Mouse (Mus musculus): ENCODE measurements around the gene Sox5.

Gene Sox5

DNA sequence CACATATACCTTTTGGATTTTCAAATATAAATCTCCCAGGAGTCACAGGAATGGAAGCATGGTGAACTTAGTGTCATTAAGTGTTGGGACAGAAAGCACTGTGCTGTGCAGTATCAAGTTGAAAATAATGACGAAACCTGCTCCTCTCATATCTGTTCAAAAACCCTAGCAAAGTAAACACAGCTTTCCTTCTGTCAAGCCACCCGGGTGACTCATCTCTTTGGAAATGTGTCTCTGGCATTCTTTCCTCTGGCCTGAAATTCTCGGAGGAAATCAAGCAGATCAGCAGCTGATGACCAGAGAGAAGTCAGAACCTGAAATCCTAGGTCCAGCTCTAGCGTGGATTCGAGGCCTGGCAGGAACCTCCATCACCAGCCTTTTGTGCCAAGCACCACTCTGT, 71.0 kb downstream of the Sox5 start:
- DNase-seq = peak; percentile 76

DNA sequence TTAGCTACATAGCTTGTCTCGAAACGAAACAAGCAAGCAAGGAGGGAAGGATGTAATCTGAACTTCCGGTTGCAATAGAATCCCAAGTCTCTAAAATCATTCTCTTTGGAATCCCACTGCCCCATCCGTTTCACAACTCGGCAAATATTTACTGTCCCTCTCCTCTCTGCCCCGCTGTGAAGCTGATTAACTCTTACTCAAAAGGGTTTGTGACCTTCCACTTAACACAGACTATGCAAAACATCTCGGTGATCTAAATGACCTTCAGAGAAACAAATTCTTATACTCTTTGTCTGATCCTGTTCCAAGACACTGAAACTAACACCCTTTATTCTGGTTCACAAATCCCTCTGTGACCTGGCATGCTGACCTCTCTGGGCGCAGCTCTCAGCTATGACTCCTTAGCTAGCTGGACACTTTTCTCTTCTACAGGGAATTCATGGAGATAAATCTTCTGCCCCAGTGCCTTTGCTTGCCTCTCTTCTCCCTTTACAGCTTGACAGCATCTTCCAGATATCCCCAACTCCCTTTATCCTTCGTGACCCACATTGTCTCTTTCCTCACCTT, 72.1 kb downstream of the Sox5 start:
- DNase-seq = no peak

DNA sequence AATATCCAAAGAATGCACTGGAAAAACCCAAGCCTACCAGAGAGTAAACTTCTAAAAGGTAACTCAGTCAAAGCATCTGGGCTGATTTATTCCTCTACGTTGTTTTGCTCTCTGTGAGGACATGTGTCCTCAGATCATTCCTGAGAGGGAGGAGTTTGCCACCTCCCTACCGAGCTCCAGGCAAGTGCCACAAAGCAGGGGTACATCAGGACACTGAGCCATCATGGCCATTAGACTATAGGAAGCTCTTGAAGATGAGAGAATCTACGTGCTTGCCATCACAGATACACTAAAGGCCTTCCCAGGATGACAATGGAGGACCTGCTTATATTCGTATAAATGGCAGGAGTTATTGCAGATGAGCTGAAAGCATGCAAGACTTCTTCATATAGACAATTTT, 73.4 kb downstream of the Sox5 start:
- no peak for DNase-seq

DNA sequence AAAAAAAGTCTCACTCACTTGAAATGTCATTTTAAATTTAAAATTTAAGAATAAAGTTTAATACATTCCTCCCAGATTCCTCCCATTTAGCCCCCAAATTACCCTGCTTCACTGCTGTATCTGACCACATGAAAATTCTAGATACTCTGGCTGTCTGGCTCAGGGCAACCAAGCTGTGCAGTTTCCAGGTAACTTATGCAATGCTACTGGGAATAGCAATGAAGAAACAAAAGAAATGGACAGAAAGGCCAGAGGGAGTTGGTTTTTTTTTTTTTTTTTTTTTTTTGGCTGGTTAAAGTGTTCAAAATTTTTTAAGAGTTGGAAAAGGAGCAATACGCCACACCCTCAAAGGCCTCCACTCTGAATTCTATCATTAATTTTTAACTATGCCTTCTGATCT, 73.8 kb downstream of the Sox5 start:
- no peak for DNase-seq

DNA sequence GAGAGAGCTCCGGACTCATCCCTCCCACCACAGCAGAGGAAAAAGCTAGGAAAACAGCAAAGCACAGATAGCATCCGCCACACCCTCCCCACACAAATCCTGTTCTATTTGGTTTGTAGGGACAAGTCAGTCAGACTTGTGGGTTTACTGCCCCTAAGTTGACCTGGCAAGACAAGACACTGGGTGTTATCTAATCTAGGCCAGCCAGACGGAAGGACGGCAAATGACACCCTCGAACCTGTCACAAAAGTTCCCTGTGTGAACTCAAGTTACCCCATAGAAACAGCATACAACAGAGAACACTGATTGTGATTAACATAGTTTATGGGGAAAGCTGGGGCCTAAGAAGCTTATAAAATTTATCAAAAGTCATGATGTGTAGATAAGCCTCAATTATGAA, 76.8 kb downstream of the Sox5 start:
- no peak for DNase-seq

DNA sequence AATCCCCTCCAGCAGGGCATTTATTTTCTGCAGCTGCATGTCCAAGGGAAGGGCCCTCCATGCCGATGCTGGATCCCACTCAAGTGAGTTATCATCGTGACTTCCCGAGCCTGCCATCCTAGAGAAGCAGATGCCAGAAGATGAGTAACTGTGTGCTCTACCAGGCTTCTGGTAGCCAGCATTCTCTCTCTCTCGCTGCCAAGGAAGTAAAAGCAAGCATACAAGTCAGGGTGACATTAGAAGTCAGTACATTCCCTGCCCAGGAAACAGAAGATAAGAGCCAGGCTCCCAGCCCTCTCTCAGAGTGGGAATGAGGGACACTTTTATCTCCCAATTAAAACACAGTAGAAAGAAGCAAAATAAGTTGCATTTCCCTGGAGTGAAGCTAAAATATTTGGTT, 86.1 kb downstream of the Sox5 start:
- DNase-seq = no peak

DNA sequence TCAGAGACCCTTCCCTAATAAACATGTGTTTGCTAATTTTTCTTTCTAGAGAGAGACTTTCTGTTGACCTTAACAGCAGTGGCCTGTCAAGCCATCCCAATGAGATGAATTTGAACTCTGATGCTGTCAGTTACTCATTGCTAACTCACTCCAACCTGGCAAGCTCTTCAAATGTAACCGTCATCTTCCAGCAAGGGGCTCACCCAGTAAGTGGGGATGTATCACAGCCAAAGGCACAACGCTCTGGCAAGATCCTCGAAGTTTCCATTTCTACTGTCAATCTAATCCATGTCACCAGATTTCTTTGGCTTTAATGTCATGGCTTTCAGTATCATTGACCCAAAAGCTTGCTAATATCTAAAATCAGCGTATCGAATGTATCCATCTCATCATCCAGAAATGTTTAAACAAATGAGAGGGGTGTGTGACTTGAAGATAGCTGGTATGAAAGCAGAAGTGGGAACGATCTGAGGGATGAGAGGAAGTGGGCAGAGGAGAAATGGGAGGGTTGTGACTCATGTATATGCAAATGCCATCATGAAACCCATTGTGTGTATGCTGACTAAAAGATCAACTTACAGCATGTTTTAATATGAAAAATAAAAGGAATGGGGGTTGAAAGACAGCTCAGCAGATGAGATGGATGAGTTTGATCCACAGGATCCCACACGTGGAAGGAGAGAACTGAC, 88.4 kb downstream of the Sox5 start:
- no peak for DNase-seq

DNA sequence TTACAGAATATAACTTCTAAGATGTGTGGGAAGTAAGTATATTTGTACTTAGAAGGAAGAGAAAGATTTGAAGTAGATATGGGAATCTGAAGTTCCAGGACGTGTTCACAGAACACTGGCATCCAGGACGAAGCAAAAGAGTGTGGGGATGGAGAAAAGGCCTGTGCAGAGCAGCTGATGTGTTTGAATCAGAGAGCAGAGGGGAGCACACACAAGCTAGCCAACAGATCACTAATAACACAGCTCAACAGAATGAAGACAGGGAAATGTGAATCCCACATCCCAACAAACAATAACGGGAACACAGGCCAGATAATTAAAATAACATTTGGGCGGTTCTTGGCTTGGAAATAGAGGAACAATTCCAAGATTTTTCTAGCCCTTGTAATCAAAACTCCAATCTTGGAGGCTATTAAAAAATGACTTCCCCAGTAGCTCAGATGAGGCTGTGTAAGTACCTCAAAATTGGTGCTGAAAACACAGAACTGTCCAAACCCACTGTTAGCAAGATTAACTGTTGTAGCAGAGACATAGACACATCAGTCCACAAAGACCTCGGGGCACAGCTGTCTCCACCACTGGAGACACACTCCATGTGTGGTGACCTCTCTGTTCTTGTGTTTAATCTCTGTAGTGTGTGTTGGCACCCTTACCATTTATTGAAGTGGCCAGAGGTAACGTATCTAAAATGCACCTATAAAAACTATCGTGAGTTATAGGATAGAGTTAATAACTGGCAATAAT, 90.3 kb downstream of the Sox5 start:
- peak; percentile 49 for DNase-seq

DNA sequence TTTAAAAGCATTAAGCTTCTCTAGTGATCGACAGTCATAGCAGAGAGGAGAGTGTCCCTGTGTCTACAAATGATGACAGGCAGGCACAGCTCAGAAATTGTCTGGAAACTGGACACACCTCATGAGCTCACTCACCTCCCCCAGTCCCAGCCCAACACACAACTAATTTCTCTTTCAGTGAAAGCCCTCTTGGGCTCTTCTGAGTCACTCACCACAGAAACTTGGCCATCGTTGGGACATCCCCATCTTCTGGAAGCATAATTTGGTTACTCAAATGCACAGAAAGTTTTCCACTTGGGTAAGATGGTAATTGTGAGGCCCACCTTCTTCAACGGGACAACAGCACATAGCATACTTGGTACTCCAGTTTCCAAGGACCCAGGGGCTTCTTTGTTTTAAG, 92.7 kb downstream of the Sox5 start:
- DNase-seq = no peak

DNA sequence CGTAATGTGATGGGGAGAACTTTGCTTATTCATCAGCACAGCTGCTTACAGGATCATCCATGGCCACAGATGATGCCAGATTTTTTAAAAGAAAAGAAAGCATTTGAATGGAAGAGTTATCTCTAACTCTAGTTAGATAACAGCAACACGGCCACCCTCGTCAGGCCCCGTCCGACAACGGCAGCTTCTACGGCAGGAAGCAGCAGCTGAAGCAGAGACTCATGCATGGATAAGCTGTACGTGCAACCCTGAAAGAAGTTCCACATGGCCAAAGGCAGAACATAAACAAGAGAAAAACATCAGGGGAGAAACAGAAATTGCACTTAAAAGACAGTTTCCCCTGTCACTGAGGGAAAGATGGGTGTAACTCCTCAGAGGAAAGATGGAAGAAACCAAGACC, 94.1 kb downstream of the Sox5 start:
- no peak for DNase-seq

DNA sequence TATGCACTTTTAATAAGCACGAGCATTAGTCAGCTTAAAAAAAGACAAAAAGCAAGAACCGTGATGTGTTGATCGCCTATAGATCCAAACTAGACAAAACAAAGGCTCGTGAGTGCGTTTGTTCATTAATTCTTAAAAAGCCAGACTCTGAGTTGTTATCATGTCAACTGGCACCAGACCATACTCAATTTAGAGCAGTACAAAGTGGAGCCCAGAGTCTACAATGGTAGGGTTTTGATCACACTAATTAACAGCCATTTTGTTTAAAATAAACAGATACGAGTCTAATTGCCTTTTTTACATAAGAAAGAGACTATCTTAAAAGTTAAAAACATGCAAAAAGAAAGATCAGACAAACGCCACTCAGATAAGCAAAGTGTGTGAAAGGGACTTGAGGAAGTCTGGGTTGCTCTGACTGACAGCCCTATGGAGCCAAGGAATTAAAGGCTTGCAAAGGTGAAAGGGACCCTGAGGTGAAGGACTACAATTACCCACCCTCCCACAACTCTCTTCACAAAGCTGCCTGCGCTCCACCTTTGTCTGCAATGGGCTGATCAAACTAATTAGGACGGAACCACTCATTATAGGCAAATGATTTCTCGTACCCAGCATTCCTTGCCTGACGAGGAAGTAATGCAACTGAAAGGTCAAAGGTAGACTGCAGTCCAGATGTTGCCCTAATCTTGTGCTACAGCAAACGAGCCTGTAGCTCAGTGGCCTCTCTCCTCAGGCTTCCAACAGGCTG, 100.6 kb downstream of the Sox5 start:
- DNase-seq = no peak

DNA sequence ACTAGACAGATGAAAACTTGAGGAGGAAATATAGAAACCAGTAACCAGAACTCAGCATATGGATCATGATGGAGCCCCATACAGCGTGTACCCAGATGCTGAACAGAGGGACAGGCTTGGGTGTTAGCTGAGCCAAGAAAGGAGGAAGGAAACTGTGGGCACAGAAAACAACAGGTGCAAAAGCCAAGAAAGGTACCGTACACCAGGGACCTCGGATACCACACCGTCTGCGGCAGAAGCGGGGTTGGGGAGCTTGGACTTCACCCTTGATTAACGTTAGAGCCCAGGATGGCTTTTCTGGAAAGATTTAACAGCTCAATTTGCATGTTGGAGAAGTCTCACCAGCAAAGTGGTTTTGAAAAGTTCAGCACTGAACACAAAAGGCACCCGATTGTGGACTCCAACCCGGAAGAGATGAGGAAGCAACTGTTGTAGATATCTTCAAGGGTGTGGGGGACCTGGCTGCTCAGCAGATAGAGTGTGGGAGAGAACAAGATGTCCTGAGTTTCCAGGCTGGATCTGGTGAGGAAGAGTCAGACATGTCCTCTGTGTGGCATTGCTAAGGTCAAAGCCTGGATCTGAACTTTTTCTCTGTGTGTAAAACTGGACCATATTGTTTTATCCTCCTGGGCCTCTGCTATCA, 104.2 kb downstream of the Sox5 start:
- no peak for DNase-seq

DNA sequence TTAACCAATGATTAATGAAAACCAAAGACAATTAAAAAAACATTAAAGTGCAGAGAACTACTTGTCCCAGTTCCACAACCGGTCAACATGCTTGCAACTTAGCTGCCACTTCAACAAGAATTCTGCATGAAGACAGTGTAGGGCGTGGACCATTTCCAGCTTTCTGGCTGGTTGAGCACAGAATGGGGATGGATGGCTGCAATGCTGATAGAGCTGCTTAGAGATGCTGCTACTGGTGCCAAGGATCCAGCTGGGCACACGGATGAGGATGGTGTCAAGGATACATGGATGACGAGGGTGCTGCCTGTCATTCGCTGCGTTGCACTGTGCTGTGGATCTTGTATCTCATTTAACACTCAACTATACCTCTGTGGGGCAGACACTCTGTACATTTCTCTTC, 106.7 kb downstream of the Sox5 start:
- DNase-seq = no peak

DNA sequence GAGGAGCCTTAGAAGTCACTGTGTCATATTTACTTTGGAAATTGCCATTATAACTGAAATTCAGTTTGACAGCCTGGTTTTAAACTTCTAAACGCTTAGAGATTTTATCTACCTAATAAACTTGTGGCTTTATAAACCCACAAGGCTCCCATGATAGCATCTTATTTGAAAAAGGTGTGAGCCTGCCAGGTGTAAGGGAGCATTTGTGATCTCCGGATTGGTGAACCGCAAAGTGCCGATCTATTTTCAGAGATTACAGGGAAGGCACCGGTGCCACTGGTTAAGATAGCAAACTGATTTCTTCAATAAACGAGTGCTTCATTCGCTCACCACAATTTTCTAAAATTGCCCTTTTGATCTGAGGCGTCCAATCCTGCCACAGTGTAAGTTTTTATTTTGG, 107.9 kb downstream of the Sox5 start:
- DNase-seq = no peak

DNA sequence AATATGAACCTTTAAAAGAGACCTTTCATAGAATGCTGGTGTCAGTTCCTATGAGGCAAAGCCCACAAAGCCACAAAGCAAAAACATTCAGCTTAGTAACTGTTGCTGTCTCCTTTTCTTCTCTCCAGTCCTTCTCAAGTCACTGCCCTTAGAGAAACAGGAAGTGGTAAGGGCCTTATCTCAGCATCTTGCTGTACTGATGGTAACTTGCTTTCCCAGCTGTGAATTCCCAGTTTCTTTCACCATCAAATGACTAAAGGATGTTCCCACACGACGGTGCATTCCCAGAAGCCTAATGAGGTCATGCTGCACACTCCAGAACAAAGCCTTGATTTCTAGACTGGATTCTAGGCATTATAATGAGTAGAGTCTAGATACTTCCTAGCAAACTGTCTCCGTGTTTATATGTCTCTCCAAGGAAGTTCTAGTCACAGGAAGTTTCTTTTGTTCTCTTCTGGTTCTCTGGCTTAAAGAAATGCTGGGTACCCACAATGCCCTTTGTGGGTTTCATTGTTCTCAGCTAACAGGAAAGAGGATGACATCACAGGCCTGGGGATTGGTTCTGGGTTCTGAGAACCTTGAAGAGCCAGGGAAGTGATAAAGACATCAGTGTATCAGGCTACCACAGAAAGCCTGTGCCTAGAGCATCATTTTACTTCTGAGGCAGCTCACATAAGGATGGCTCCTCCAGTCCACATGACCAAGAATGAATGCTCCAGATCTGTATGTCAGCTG, 111.2 kb downstream of the Sox5 start:
- DNase-seq = peak; percentile 12

DNA sequence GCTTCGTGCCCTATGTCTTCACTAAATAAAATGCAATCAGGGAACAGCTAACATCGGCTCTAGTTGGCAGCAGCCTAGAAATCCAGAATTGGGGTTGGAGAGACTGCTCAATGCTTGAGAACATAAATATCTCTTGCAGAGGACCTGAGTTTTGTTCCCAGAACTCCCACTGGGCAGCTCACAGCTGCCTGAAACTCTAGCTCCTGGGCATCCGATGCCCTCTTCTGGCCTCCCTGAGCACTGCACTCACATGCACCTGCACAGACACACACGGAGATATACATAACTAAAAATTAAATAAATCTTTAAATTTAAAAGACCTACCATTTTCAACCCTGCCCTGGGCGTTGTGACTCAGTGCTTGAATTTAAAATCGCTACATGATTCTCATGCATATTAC, 115.2 kb downstream of the Sox5 start:
- no peak for DNase-seq

DNA sequence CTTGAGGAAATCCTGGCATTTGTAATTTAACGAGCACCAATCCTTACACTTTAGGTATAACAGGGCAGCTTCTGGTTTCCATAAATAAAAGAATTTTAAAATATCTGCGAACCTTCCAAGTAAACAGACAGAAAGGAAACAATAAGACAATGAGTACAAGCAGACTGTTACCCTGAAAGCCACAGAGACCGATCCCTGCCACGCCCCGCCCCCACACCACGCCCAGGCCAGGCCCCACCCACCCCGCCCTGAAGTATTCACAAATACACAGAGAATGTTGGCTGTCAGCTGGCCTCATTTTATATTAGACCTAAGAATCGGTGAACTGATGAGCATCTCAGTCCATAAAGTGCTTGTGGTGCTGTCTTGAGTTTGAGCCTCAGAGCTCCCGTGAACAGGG, 117.0 kb downstream of the Sox5 start:
- no peak for DNase-seq

DNA sequence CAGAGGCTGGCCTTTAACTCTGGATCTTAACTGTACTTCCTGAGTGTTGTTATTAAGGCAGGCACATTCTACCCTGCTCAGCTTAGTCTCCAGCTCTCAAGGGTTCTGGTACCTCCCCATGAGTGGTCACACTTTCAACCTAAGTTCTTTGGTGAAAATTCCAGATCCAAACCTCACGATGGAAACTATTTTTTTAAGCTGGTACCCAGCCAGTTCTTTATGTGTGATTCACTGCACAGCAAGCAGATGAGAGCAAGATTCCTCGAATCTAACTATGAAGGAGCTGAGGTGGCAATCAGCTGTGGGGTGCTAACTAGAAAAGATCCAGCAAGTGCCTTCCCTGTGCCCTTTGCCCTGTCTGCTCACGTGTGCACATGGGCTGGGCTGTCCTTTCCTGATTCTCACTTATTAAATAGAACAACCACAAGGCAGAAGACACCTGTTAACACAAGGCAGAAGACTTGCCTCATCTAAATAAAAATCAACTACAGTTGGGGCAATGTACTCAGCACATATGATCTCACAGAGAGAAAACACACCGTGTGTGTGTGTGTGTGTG, 118.2 kb downstream of the Sox5 start:
- no peak for DNase-seq

DNA sequence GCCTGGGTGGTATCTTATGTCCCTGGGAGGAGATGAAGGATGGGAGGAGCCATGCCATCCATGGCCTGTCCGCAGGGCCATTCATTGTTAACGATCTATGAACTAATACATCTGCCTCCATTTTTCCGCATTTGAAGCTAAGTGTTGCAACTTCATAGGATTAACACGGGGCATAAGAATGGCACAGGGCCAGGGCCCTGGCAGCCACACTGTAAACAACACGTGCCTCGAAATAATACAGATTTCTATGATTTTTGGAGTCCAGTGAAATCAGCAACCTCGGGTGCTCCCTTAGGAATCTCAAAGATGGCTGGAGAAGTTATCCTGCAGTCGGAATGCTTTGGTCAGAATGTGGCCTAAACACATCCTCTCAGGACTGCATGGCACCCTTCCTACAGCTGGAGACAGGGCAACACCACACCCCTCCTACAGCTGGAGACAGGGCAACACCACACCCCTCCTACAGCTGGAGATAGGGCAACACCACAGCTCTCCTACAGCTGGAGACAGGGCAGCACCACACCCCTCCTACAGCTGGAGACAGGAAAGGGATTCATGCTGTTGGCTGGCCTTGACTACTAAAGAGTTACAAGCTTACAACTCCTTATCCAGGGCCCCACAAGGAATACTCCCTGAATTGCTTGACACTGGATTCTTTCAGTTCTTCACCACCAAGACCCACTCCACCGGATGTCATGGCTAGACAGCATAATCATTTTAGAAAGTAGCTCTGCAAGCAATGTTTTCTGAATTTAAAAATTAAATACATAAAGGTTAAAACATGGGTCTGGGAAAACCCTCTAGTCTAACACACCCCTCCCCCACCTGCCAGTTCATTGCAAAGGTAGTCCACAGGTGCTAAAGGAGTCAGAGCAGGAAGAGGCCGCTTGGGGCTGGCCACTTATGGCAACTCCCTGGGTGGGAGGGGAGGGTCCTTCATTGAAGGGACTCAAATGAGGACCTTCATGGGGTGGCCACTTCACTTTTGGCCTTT, 122.4 kb downstream of the Sox5 start:
- DNase-seq = peak; percentile 44

DNA sequence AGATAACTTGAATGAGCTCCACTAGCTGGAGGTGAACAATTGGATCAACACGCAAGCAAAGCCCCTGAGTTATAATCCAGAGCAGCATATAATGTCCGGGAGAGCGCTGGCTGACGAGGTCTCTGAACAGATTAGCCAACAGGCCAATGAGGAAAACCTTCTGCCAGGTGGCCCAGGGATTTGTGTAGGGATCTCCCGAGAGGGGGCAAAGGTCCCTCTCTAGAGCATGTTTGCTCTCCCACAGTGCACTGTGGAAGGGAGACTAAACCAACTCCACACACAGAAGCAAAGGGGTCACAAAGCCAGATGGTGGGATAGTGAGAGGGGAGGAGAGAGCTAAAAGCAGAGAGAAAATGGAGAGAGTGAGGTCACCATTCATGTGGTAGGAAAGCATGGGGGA, 128.9 kb downstream of the Sox5 start:
- no peak for DNase-seq

DNA sequence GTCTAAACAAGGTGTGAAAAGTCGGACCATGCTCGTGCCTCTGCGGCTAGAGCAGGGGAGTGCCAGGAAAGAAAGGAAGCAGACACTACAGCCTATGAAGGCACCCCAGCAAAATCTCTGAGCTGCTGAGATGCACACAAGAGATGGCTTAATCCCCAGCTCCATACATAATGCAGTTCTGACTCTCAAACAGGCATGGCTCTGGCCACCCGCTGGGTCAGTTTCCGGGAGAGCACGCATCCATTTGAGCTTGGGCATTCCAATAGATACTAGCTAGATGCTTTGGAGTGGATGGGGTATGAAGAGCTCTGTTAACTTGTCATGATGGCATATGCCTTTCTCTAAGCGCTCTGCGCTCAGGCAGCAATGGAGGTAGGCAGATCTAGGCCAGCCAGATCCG, 132.9 kb downstream of the Sox5 start:
- DNase-seq = peak; percentile 11

Data from lung, postnatal 10 days (tissue).